Mouse (Mus musculus) forebrain, embryonic 15.5 days (tissue): ENCODE results near the gene Hsph1. TPM values are rescaled to one million over a fixed set of nuclear protein-coding genes. Genes with fewer than 3 reads are reported as not detected.

Source experiments
- ATAC-seq: fragments of 200-750 bp; cut with Nextera tagmentation; replicated peaks from 2 replicates; pipeline ENCODE4 v1.8.0; 2017; ENCODE audit warnings: mild to moderate bottlenecking, moderate TSS enrichment, moderate library complexity
- H3K27ac ChIP-seq: fragments of 300-500 bp; sonication (generic); replicated peaks from 2 replicates; pipeline ENCODE4 v1.5.1; 2015; ENCODE audit warnings: mild to moderate bottlenecking, inconsistent platforms
- H3K27me3 ChIP-seq: fragments of 300-500 bp; sonication (generic); 2 replicates; pipeline ENCODE4 v1.6.1; 2015; ENCODE audit warnings: inconsistent platforms
- H3K36me3 ChIP-seq: fragments of 300-500 bp; sonication (generic); 2 replicates; pipeline ENCODE4 v1.6.1; 2015; ENCODE audit warnings: mild to moderate bottlenecking, inconsistent platforms
- H3K4me1 ChIP-seq: fragments of 300-500 bp; sonication (generic); 2 replicates; pipeline ENCODE4 v1.6.1; 2015; ENCODE audit warnings: inconsistent platforms
- H3K4me2 ChIP-seq: fragments of 300-500 bp; sonication (generic); replicated peaks from 2 replicates; pipeline ENCODE4 v1.6.1; 2015; ENCODE audit warnings: mild to moderate bottlenecking, inconsistent platforms
- H3K4me3 ChIP-seq: fragments of 300-500 bp; sonication (generic); 2 replicates; pipeline ENCODE4 v1.5.1; 2015; ENCODE audit warnings: mild to moderate bottlenecking, inconsistent platforms
- H3K9ac ChIP-seq: fragments of 300-500 bp; sonication (generic); replicated peaks from 2 replicates; pipeline ENCODE4 v1.6.1; 2015; ENCODE audit warnings: mild to moderate bottlenecking, inconsistent platforms
- H3K9me3 ChIP-seq: fragments of 300-500 bp; sonication (generic); 2 replicates; pipeline ENCODE4 v1.6.1; 2016; ENCODE audit warnings: inconsistent platforms
- WGBS: fragments of 180-500 bp; shearing (Covaris S2); methylation state at CpG from one replicate; pipeline ENCODE4 v1.1.7; 2015; ENCODE audit warnings: mixed read lengths; 5-methylcytosine and 5-hydroxymethylcytosine counted together
- polyA plus RNA-seq: library from polyadenylated mRNA; unstranded; fragments of >200 nt; fragmentation: Nextera tagmentation; extraction: Ambion mirVana; gene quantifications from 2 replicates; pipeline ENCODE4 v1.2.1, GENCODE M21; 2015

Gene Hsph1
- polyA plus RNA-seq, 1 experiment from 2014 or later, result 112 TPM

DNA sequence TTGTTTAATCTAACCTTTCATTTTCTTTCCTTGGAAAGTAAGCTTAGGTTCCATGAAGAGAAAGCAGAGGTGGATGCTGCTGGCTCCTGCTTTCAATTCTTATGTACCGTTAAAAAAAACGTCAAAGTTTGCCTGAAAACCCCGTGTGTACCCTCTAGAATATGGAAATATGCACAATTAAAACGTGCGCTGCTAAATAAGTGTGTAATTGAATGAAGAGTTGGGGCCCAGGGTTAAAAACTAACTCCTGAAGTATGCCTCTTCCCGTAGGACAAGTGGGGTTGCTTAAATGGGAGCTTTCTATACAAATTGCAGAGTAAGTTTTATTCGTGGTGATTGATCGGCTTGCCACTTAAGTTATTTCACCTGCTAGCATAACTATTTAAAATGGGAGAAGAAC, 1.1 kb upstream of the Hsph1 start:
- Histone ChIP-seq H3K9me3 (no peaks in the 10 kb centered on the region), H3K4me3 (peak overlapping the region; percentile 63), H3K27ac (peak overlapping the region; percentile 87), H3K36me3 (0 out of 2 replicates have a peak, but pooled peaks cover 4% of the 10 kb centered on the region), H3K4me1 (peaks cover 22% of the 10 kb centered on the region), H3K27me3 (no peaks in the 10 kb centered on the region), H3K9ac (peak overlapping the region; percentile 48; the same call in 1 of the 2 replicates), H3K4me2 (peak overlapping the region; percentile 78)
- WGBS, result 42% methylated on average over 8 of the region's 8 CpGs
- no peak for ATAC-seq

DNA sequence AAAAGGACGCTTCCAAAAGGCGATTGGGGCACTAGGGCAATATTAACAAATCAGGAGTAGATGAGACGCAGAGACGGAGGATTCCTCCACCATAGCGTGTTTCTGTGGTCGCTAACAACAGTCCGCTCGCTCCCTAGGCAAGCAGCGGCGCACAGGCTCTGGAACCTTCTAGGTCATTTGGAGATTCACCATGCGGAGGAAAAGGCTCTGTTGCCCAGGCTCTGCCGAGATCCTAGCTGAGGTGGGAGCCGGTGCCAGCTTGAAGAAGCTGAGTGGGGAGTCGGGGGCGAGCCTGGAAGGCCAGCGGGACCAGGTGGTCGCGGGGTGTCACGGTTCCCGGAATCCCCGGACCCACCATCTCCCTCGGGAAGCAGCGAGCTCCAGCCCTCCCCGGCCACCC, 620 bp downstream of the Hsph1 start:
- under 1% methylated on average over 24 of the region's 24 CpGs for WGBS
- H3K9me3 ChIP-seq, result no peaks in the 10 kb centered on the region
- no peak; the same call in 1 of the 2 replicates for ATAC-seq
- peaks cover 19% of the 10 kb centered on the region for H3K36me3 ChIP-seq
- H3K27me3 ChIP-seq, result no peaks in the 10 kb centered on the region
- H3K4me2 ChIP-seq, result peak overlapping the region; percentile 78
- H3K27ac ChIP-seq, result peak overlapping the region; percentile 87
- peaks cover 22% of the 10 kb centered on the region for H3K4me1 ChIP-seq
- peak overlapping the region; percentile 63 for H3K4me3 ChIP-seq
- H3K9ac ChIP-seq, result peak overlapping the region; percentile 69

DNA sequence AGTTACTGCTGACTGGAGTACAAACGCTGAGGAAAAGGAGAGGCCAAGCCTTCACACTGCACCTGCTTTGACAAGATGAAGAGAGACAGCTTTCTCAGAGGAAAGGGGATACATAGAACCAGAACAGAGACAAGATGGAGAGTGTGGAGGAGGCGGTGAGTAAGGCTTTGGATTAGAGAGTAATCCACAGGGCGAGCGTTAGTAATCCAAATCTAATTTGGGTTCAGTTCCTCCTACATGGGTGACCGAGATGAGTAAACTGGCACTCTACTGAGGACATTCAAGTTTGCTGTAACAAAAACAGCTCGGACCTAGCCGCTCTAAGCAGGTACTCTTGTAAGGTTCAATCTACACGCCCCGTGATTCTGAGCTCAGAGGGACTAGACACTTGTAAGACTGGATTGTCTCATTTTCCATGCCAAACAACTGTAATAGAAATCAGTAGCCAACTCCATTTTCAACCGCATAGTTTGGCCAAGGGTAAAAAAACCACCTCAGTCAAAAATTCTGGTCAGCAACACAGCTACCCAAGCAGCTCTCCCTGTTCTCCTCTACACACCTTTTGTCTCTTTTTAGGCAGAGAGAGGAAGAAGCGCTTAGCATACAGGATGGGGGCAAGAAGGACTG, 1.7 kb downstream of the Hsph1 start:
- Histone ChIP-seq H3K27ac (no peak overlapping the region), H3K4me2 (peak overlapping the region; percentile 78), H3K4me3 (peak overlapping the region; percentile 63), H3K27me3 (no peaks in the 10 kb centered on the region), H3K9ac (peak overlapping the region; percentile 69), H3K36me3 (peaks cover 29% of the 10 kb centered on the region), H3K9me3 (no peaks in the 10 kb centered on the region), H3K4me1 (peaks cover 22% of the 10 kb centered on the region)
- 61% methylated on average over 11 of the region's 11 CpGs for WGBS
- no peak for ATAC-seq

DNA sequence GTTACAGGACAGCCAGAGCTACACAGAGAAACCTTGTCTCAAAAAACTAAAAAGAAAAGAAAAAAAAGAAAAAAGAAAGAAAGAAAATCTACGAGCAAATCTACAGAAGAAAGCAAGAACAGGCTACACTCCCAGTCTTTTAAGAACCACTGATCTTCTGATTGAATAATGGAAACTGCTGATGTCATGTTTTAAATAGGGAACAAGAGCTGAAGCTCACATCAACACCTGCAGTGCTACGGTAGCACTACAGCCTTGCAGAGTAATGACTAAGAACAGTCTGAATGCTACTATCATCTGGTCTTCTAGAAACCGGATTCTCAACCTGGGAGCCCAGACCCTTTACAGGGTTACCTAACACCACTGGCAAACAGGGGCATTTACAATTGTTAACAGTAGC, 10.6 kb downstream of the Hsph1 start:
- H3K36me3 ChIP-seq, result peaks cover 92% of the 10 kb centered on the region

DNA sequence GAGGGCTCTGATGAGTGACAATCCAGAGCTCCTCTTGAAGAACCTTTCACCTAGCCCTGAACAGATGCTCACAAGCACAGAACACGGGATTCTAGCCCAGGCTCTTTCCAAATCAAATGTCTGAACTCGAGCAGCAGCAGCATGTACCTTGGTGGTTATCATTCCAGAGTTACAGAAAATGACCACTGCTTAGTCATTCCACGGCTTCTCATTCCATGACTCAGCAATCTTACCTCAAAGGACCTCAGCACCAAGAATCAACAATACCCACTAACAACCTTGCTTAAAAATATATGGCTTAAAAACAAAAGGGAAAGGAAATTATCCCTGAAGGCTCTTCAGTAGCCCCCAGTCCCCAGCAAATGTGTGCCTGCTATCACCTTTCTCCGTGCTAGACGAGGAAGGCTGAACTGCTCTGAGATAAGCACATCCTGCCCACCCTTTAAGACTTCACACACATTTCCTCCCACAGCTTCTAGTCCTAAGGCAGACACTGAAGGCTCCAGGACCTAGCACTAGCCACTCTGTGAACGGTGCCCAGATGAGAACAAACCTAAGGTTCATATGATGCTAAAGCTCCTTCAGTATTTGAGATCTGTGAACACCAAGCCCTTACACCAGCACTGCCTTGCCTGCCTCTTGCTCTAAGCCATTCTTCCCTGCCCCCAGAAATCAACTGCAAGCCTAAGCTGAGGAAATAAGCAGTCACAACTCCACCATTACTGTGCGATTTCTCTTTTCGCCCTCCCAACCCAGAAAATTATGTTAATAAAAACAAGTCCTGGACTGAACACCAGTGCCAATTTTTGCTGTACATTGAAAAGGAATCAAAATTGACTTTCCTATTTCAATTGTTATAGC, 12.1 kb downstream of the Hsph1 start:
- 93% methylated on average over 8 of the region's 8 CpGs for WGBS
- no peak overlapping the region for H3K9ac ChIP-seq
- no peaks in the 10 kb centered on the region for H3K9me3 ChIP-seq
- no peaks in the 10 kb centered on the region for H3K27me3 ChIP-seq
- no peaks in the 10 kb centered on the region for H3K4me1 ChIP-seq
- peaks cover 92% of the 10 kb centered on the region for H3K36me3 ChIP-seq
- H3K4me3 ChIP-seq, result no peak overlapping the region
- no peak overlapping the region for H3K27ac ChIP-seq
- H3K4me2 ChIP-seq, result no peak overlapping the region
- no peak for ATAC-seq

More for the DNA sequence above, 10.6 kb downstream of the Hsph1 start:
- H3K27ac ChIP-seq, result no peak overlapping the region
- H3K4me1 ChIP-seq, result no peaks in the 10 kb centered on the region
- H3K4me3 ChIP-seq, result no peak overlapping the region
- H3K9ac ChIP-seq, result no peak overlapping the region
- no peak overlapping the region for H3K4me2 ChIP-seq
- no peaks in the 10 kb centered on the region for H3K27me3 ChIP-seq
- no peaks in the 10 kb centered on the region for H3K9me3 ChIP-seq
- 82% methylated on average over 3 of the region's 3 CpGs for WGBS
- ATAC-seq, result no peak

DNA sequence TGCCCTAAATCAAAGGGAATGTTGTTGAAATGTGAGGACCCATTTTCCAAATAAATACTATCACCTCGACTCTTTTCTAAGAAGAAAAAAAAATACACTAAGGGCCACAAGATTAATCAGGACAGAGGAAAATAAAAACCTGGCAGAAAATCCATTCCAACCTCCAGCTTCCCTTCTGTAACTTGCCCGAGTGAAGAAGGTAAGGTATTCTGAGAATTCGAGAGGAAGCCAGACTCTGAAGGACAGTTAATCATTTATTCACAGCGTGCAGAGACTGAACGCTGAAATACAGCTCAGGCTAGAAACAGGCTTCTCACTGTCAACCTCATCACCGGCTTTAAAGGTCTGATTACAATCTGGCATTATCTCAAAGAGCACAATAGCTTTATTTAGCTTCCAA, 13.5 kb downstream of the Hsph1 start:
- Histone ChIP-seq H3K36me3 (peaks cover 94% of the 10 kb centered on the region), H3K9ac (no peak overlapping the region)

DNA sequence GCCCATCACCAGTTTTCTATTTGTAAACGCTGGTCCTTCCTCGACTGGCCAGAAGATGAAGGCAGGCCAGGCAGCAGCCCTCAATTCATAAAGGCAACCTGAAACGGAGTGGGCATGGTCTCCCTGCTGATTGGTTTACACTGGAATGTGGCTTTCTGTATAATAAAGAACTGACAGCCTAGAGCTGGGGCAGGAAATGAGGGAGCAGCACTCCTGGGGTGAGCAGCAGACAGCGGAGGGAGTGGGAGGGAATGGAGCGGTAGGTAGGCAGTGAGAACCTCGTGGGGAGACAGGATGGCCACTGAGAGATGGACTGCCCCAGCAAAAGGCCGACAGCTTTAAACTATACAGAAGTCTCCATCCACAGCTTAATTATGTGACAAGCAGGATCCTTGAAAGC, 14.0 kb downstream of the Hsph1 start:
- no peak overlapping the region for H3K4me2 ChIP-seq
- WGBS, result 75% methylated on average over 7 of the region's 7 CpGs
- ATAC-seq, result no peak
- no peaks in the 10 kb centered on the region for H3K9me3 ChIP-seq
- H3K9ac ChIP-seq, result no peak overlapping the region
- H3K36me3 ChIP-seq, result peaks cover 94% of the 10 kb centered on the region
- H3K4me3 ChIP-seq, result no peak overlapping the region
- no peaks in the 10 kb centered on the region for H3K4me1 ChIP-seq
- H3K27me3 ChIP-seq, result no peaks in the 10 kb centered on the region
- no peak overlapping the region for H3K27ac ChIP-seq

More for the DNA sequence above, 13.5 kb downstream of the Hsph1 start:
- Histone ChIP-seq H3K27me3 (no peaks in the 10 kb centered on the region), H3K27ac (no peak overlapping the region), H3K4me3 (no peak overlapping the region), H3K4me1 (no peaks in the 10 kb centered on the region), H3K9me3 (no peaks in the 10 kb centered on the region), H3K4me2 (no peak overlapping the region)
- WGBS, result 86% methylated on average over 6 of the region's 6 CpGs
- no peak for ATAC-seq

DNA sequence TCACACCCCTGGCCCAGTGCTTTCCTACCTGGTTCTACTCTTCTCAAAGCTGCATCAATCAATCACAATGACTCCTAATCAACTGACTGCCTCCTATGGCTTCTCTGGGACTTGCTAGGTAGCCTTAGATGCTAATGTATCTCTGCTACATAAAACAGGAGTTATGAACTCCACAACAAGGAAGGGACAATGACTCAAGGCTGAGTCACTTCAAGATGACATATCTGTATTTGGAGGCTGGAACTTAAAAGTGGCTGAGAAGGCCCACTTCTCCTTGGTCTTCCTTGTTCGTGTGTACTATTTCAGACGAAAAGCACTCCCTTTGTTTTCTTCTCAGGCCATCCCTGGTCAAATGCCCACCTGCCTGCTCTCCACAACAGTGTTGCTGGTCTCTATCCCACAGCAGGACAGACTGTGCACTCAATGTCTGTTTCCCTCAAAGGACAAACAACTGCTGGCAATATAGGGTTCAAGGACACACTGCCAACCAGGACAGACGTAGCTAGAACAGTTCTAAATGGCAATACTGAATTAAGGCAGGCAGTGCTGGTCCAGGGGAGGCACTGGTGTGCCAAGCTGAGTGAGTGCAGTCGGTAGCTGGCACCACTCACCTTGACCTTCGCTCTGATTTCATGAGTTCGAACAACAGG, 18.3 kb downstream of the Hsph1 start:
- no peak overlapping the region for H3K27ac ChIP-seq
- no peak overlapping the region for H3K9ac ChIP-seq
- 93% methylated on average over 6 of the region's 6 CpGs for WGBS
- no peak for ATAC-seq
- no peaks in the 10 kb centered on the region for H3K9me3 ChIP-seq
- no peaks in the 10 kb centered on the region for H3K4me1 ChIP-seq
- H3K36me3 ChIP-seq, result peaks cover 78% of the 10 kb centered on the region
- no peak overlapping the region for H3K4me3 ChIP-seq
- no peaks in the 10 kb centered on the region for H3K27me3 ChIP-seq
- H3K4me2 ChIP-seq, result no peak overlapping the region

DNA sequence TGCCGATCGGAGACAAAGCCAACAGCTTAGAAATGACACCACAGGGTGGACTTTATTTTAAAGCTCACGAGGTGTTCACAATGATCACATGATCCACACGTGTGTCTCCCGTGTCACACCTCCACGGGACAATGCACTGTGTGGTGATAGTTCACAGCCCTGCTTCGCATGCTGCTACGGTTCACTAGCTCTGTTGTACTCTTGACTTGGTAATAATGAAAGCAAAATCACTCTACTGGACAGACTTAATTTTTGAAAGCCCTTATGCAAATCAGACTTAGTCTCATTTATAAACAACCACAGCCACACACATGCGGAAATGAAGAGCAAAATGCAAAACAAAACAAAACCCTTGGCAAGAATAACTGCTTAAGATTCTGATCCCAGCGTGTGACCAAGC, 19.4 kb downstream of the Hsph1 start:
- no peaks in the 10 kb centered on the region for H3K4me1 ChIP-seq
- H3K9ac ChIP-seq, result no peak overlapping the region
- H3K27ac ChIP-seq, result no peak overlapping the region
- H3K4me2 ChIP-seq, result no peak overlapping the region
- 59% methylated on average over 10 of the region's 10 CpGs for WGBS
- no peaks in the 10 kb centered on the region for H3K27me3 ChIP-seq
- no peak overlapping the region for H3K4me3 ChIP-seq
- H3K36me3 ChIP-seq, result peaks cover 69% of the 10 kb centered on the region
- H3K9me3 ChIP-seq, result no peaks in the 10 kb centered on the region
- 0 out of 2 replicates have a peak, but pooled peaks have one; percentile 38 for ATAC-seq

DNA sequence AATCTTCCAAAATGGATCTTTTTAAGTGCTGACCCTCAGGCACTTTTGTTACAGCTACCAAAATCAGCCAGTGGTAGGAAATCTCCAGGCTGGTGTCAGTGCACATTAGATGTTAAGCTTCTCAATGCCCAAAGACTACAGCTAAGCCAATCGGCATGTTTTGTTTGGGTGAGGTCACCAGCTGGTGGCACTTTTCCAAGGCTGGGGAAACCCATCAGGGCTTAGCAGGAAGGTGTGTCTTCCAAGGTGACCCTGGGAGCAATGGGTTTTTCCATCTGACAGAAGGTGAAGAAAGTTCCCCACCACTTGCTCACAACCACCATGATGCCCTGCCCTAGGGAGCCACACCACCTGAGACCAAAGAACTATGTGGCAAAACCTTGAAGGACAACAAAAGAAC, 20.0 kb downstream of the Hsph1 start:
- Histone ChIP-seq H3K9me3 (no peaks in the 10 kb centered on the region), H3K9ac (no peak overlapping the region), H3K27ac (no peak overlapping the region), H3K4me1 (0 out of 2 replicates have a peak, but pooled peaks cover 4% of the 10 kb centered on the region), H3K4me2 (no peak overlapping the region), H3K4me3 (no peak overlapping the region), H3K27me3 (no peaks in the 10 kb centered on the region), H3K36me3 (peaks cover 62% of the 10 kb centered on the region)
- no peak for ATAC-seq
- 80% methylated on average over 1 of the region's 1 CpGs for WGBS

DNA sequence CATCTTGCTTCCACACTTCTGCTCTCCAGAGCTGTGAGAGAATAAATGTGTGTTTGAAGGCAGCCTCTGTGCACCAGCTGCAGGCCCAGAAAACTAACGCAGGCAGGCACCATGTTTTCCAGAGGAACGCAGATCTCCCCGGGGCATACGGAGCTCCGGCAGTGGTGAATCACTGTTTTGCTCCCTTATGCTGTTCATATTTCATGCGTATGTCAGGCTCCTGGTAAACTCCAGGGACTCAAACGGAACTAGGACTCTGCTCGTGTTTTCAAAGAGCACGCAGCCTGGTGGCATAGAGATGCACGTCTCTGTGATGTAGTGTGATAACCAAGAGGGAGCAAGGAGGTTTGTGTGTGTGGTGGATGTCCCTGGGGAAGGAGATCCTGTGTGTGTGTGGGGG, 23.4 kb downstream of the Hsph1 start:
- H3K4me1 ChIP-seq, result 0 out of 2 replicates have a peak, but pooled peaks cover 4% of the 10 kb centered on the region
- ATAC-seq, result no peak
- 74% methylated on average over 10 of the region's 10 CpGs for WGBS
- no peak overlapping the region for H3K4me3 ChIP-seq
- no peak overlapping the region for H3K4me2 ChIP-seq
- no peaks in the 10 kb centered on the region for H3K27me3 ChIP-seq
- H3K9me3 ChIP-seq, result no peaks in the 10 kb centered on the region
- peaks cover 28% of the 10 kb centered on the region for H3K36me3 ChIP-seq
- no peak overlapping the region for H3K9ac ChIP-seq
- H3K27ac ChIP-seq, result no peak overlapping the region; the same call in 1 of the 2 replicates

DNA sequence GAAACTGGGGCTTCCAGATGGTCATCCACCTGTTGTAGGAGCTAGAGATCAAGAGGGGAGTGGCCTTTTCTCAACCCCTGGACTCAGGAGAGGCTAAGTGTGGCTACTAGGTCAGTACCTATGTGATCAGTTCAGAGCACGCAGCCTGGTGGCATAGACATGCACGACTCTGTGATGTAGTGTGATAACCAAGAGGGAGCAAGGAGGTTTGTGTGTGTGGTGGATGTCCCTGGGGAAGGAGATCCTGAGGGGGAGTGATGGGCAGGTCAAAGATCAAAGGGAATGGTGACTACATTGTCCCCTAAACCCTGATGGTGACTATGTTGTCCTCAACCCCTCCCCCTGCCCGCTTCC, 24.0 kb downstream of the Hsph1 start:
- H3K27me3 ChIP-seq, result no peaks in the 10 kb centered on the region
- no peak overlapping the region for H3K4me3 ChIP-seq
- no peak for ATAC-seq
- no peaks in the 10 kb centered on the region for H3K9me3 ChIP-seq
- no peak overlapping the region for H3K4me2 ChIP-seq
- peaks cover 22% of the 10 kb centered on the region for H3K36me3 ChIP-seq
- H3K4me1 ChIP-seq, result 0 out of 2 replicates have a peak, but pooled peaks cover 4% of the 10 kb centered on the region
- H3K27ac ChIP-seq, result no peak overlapping the region
- H3K9ac ChIP-seq, result no peak overlapping the region
- WGBS, result 97% methylated on average over 3 of the region's 3 CpGs
